Mouse (Mus musculus) cerebellum, adult 2 months (tissue): ENCODE results near the gene Prkag1.

ENCODE experiments used
- CTCF ChIP-seq: fragments of 200-500 bp; IDR thresholded peaks from 2 replicates; pipeline ENCODE4 v1.5.1; 2011; ENCODE audit warnings: low read depth, mild to moderate bottlenecking, control low read depth, low read length, moderate library complexity, borderline replicate concordance; ENCODE audit not compliant: insufficient read depth
- POLR2A ChIP-seq: fragments of 200-500 bp; IDR thresholded peaks from 2 replicates; pipeline ENCODE4 v1.6.1; 2011; ENCODE audit warnings: low read length, control low read depth, borderline replicate concordance; ENCODE audit not compliant: insufficient read depth

DNA sequence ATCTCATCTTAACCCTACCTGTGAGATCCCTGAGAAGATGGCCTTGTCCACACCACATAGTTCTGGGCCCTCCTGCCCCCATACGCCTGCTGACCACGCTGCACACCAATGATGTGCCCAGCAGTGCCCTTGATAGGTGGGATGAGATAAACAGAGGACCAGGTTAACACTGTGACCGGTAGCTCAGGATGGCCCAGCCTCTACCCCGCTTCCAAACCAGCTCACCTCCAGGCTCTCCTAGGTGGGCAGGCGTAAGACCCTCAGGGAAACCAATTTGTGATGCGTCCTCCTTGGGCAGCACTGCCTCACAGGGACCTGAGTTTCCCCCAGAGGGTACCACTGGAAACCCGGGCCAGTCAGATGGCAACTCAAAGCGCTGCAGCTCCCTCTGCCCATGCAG, 34.5 kb upstream of the Prkag1 start:
- TF ChIP-seq CTCF, result no peak
- TF ChIP-seq POLR2A, result no peak
